Mouse (Mus musculus) c-Kit-negative CD71-positive TER-119-positive erythroid progenitor cells, embryonic 14.5 days (primary cell): ENCODE measurements at regions not wholly inside any gene's neighbourhood (a gene's known extent, or its start where the extent isn't known, plus 50 kb on each side); places are given as distances from the start of the nearest gene placed in this dataset.
"Not testable (repeated sequence)": the region's sequence is repeated elsewhere in the genome, so short reads cannot be mapped to it uniquely, and the experiment has no call there.

Source experiments
- DNase-seq: peaks from one replicate; pipeline ENCODE4 v3.0.0-alpha.2; 2013; ENCODE audit warnings: low read depth, low spot score

- no peak for DNase-seq
These were observed 1638.0 kb downstream of the Car8 start for GRCm38 (mm10) chr4:6600766-6601367.

- no peak for DNase-seq
These were observed 1642.5 kb downstream of the Car8 start for GRCm38 (mm10) chr4:6596321-6596720.

- DNase-seq, result not testable (repeated sequence)
These were observed 1646.0 kb downstream of the Car8 start for GRCm38 (mm10) chr4:6592890-6593289.

GRCm38 (mm10) chr4:6561604-6562357 lies 1677.1 kb downstream of the Car8 start:
- no peak for DNase-seq

- DNase-seq, result no peak
These were observed 1699.2 kb downstream of the Car8 start for GRCm38 (mm10) chr4:6539626-6540025.

- DNase-seq, result no peak
These were observed 1706.4 kb downstream of the Car8 start for GRCm38 (mm10) chr4:6532441-6532840.

GRCm38 (mm10) chr4:6517626-6518025 lies 1721.2 kb downstream of the Car8 start:
- DNase-seq, result no peak

- peak; percentile 55 for DNase-seq
These were observed 1721.7 kb upstream of the Impad1 start for GRCm38 (mm10) chr4:6514823-6515222.

GRCm38 (mm10) chr4:6513635-6514034 lies 1720.5 kb upstream of the Impad1 start:
- DNase-seq, result no peak

- peak; percentile 53 for DNase-seq
These were observed 1719.7 kb upstream of the Impad1 start for GRCm38 (mm10) chr4:6512749-6513364.

GRCm38 (mm10) chr4:6508091-6508490 lies 1714.9 kb upstream of the Impad1 start:
- no peak for DNase-seq
